Mouse (Mus musculus) liver, embryonic 16.5 days (tissue): ENCODE measurements around the gene Ube2z. TPM values are rescaled to one million over a fixed set of nuclear protein-coding genes. Genes with fewer than 3 reads are reported as not detected.
"Not testable (repeated sequence)": the region's sequence is repeated elsewhere in the genome, so short reads cannot be mapped to it uniquely, and the experiment has no call there.

Source experiments
- ATAC-seq: fragments of 200-750 bp; cut with Nextera tagmentation; 2 replicates; pipeline ENCODE4 v1.8.0; 2017; ENCODE audit warnings: low read depth, mild to moderate bottlenecking, moderate number of reproducible peaks, moderate library complexity
- H3K27ac ChIP-seq: fragments of 300-500 bp; sonication (generic); 2 replicates; pipeline ENCODE4 v1.5.1; 2014; ENCODE audit warnings: mild to moderate bottlenecking, low read length
- H3K27me3 ChIP-seq: fragments of 300-500 bp; sonication (generic); 2 replicates; pipeline ENCODE4 v1.6.1; 2014; ENCODE audit warnings: low read depth, low read length, mixed read lengths; ENCODE audit not compliant: control insufficient read depth, insufficient read depth
- H3K36me3 ChIP-seq: fragments of 300-500 bp; sonication (generic); 2 replicates; pipeline ENCODE4 v1.6.1; 2014; ENCODE audit warnings: mild to moderate bottlenecking; ENCODE audit not compliant: control insufficient read depth, insufficient read depth
- H3K4me1 ChIP-seq: fragments of 300-500 bp; sonication (generic); 2 replicates; pipeline ENCODE4 v1.6.1; 2014; ENCODE audit warnings: low read depth, low read length, mixed read lengths; ENCODE audit not compliant: control insufficient read depth
- H3K4me2 ChIP-seq: fragments of 300-500 bp; sonication (generic); 2 replicates; pipeline ENCODE4 v1.6.1; 2014; ENCODE audit warnings: low read depth, low read length, mixed read lengths
- H3K4me3 ChIP-seq: fragments of 300-500 bp; sonication (generic); 2 replicates; pipeline ENCODE4 v1.5.1; 2014; ENCODE audit warnings: low read depth, mild to moderate bottlenecking, low read length
- H3K9ac ChIP-seq: fragments of 300-500 bp; sonication (generic); 2 replicates; pipeline ENCODE4 v1.6.1; 2014; ENCODE audit warnings: low read depth, low read length
- H3K9me3 ChIP-seq: fragments of 300-500 bp; sonication (generic); replicated peaks from 2 replicates; pipeline ENCODE4 v1.6.1; 2016; ENCODE audit warnings: low read length; ENCODE audit not compliant: control insufficient read depth
- WGBS: fragments of 180-500 bp; shearing (Covaris S2); extraction: QIAGEN DNeasy Blood & Tissue Kit; methylation state at CpG from one replicate; pipeline ENCODE4 v1.1.7; 2014; ENCODE audit not compliant: insufficient replicate concordance; 5-methylcytosine and 5-hydroxymethylcytosine counted together
- polyA plus RNA-seq: library from polyadenylated mRNA; unstranded; fragments of >200 nt; fragmentation: Nextera tagmentation; extraction: Ambion mirVana; gene quantifications from 2 replicates; pipeline ENCODE4 v1.2.1, GENCODE M21; 2015

Ube2z gene
- polyA plus RNA-seq = 13.2 TPM in 2 replicates

- 4% methylated on average over 48 of the region's 50 CpGs for WGBS
- H3K9me3 ChIP-seq = no peaks in the 10 kb centered on the region
- H3K4me2 ChIP-seq = peak within 1 kb of the TSS; percentile 72
- H3K9ac ChIP-seq = peak within 1 kb of the TSS; percentile 95
- peak within 1 kb of the TSS; percentile 85 for H3K27ac ChIP-seq
- ATAC-seq = peak; percentile 99
- H3K4me1 ChIP-seq = peaks cover 25% of the 10 kb centered on the region
- H3K4me3 ChIP-seq = peak within 1 kb of the TSS; percentile 94
- peaks cover 11% of the 10 kb centered on the region for H3K36me3 ChIP-seq
- H3K27me3 ChIP-seq = no peaks in the 10 kb centered on the region
These were observed at the start of gene Ube2z for GRCm38 (mm10) chr11:96065215-96065911. Ube2z (minus strand) TSS chr11:96065388.

DNA sequence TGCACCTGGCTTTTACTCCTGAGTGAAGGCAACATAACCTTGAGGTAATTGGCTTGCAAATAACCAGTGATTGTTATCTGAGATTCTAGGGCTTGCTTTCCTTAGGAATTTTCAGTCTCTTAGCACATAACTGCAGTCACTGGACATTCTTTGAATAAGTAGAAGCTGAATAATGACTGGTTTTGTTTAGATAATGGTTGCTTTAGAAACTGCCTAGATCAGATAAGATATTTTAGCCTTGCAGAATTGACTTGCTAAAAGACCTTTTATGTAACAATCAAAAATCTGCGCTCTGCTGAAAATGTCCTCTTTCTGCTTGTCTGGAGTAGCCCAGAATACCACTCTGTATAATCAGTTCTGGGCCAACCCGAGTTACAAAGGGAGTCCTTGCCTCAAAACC lies 48.9 kb upstream of the Ube2z start:
- H3K9ac ChIP-seq = no peak overlapping the region
- no peaks in the 10 kb centered on the region for H3K27me3 ChIP-seq
- H3K4me1 ChIP-seq = no peaks in the 10 kb centered on the region
- H3K27ac ChIP-seq = no peak overlapping the region
- H3K4me3 ChIP-seq = no peak overlapping the region
- no peaks in the 10 kb centered on the region for H3K36me3 ChIP-seq
- no peaks in the 10 kb centered on the region for H3K9me3 ChIP-seq
- 48% methylated on average over 2 of the region's 2 CpGs for WGBS
- ATAC-seq = no peak
- H3K4me2 ChIP-seq = no peak overlapping the region

DNA sequence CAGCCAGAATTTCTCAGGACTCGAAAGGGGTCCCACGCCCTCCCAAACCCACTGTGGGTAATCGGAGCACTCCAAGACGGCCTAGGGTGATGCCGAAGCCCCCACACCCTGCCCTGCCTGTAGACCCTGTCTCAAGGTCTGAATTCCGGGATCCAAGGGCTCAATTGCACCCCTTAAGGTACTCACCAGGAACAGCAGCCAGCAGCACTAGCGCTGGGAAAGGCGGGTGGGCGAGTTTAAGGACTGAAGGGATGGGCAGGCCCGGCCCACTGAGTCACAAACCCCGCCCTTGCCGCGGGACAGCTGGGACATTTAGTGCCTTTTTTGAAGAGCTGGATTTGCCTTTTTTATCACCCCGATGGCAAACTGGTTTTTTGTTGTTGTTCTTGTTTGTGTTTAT lies 46.6 kb upstream of the Ube2z start, which contains the start of gene Calcoco2:
TSS of gene Calcoco2 (minus strand) at position 214 of the 400 bp plus-strand sequence.
- Histone ChIP-seq H3K36me3 (no peaks in the 10 kb centered on the region), H3K27me3 (no peaks in the 10 kb centered on the region), H3K9me3 (no peaks in the 10 kb centered on the region), H3K4me2 (no peak within 1 kb of the TSS), H3K9ac (no peak within 1 kb of the TSS), H3K4me3 (no peak within 1 kb of the TSS), H3K27ac (no peak within 1 kb of the TSS), H3K4me1 (no peaks in the 10 kb centered on the region)
- 42% methylated on average over 14 of the region's 14 CpGs for WGBS
- no peak for ATAC-seq

- not testable (repeated sequence) for H3K27me3 ChIP-seq, H3K9me3 ChIP-seq
- 62% methylated on average over 2 of the region's 2 CpGs for WGBS
These were observed 45.8 kb upstream of the Ube2z start for GRCm38 (mm10) chr11:96110950-96111349.

GRCm38 (mm10) chr11:96108376-96108775 lies 43.2 kb upstream of the Ube2z start:
- Histone ChIP-seq H3K9me3 (no peaks in the 10 kb centered on the region), H3K4me3 (no peak overlapping the region), H3K9ac (no peak overlapping the region), H3K27me3 (no peaks in the 10 kb centered on the region), H3K4me1 (no peaks in the 10 kb centered on the region), H3K27ac (no peak overlapping the region), H3K4me2 (no peak overlapping the region), H3K36me3 (no peaks in the 10 kb centered on the region)
- no peak for ATAC-seq
- 56% methylated on average over 1 of the region's 1 CpGs for WGBS

More at GRCm38 (mm10) chr11:96110950-96111349, 45.8 kb upstream of the Ube2z start:
- ATAC-seq, H3K4me2 ChIP-seq, H3K27ac ChIP-seq, H3K4me3 ChIP-seq, H3K36me3 ChIP-seq, H3K9ac ChIP-seq, H3K4me1 ChIP-seq: not testable (repeated sequence)

DNA sequence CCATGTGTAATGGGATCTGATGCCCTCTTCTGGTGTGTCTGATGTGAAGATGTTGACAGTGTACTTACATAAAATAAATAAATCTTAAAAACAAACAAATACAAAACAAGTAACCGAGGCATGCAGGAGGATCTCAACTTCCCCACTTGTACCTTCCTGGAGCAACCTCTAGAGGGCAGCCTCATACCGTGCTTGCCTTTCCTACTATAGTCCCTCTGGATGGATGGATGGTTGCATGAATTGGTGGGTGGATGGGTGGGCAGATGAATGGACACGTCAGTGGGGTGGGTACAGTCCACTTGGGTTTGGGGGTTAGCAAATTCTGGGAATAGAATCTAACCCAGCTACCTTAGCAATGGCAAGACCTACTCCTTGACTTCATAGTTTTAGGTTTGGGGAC lies 28.2 kb upstream of the Ube2z start:
- Histone ChIP-seq H3K27ac (no peak overlapping the region), H3K9me3 (no peaks in the 10 kb centered on the region), H3K27me3 (no peaks in the 10 kb centered on the region; the same call in 1 of the 2 replicates), H3K4me3 (no peak overlapping the region), H3K4me2 (no peak overlapping the region), H3K4me1 (no peaks in the 10 kb centered on the region), H3K9ac (no peak overlapping the region), H3K36me3 (no peaks in the 10 kb centered on the region)
- 10% methylated on average over 3 of the region's 3 CpGs for WGBS
- ATAC-seq = no peak

DNA sequence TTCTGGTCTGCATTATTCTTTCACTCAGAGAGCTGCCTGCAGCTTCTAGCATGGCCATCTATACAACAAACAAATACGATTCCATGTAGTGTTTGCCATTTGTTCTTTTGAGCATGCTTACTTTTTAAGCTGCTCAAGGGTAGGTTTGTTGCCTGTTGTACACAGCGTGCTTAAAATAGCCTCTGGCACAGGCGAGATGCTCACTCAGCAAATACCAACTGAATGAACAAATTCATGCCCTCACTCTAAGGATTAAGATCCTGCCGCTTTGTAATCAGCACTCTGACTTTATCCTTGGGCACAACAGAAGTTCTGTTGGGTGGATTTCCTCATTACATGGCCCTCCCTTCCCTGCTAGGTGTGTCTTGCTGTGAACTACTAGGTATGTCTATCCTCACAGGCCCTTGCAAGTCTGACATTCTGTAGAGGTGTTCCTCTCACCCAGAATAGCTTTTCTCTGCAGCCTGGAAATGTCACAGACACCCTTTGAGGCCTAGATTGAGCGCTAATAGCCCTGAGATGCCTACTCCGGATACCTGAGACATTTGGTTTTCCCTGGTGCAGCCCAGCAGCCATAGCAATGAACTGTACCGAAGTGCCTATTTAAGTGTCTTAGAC lies 27.6 kb upstream of the Ube2z start:
- ATAC-seq = no peak
- Histone ChIP-seq H3K4me3 (no peak overlapping the region), H3K9ac (no peak overlapping the region), H3K36me3 (no peaks in the 10 kb centered on the region), H3K9me3 (no peaks in the 10 kb centered on the region), H3K4me1 (no peaks in the 10 kb centered on the region), H3K27me3 (no peaks in the 10 kb centered on the region; the same call in 1 of the 2 replicates), H3K27ac (no peak overlapping the region), H3K4me2 (no peak overlapping the region)
- 34% methylated on average over 7 of the region's 7 CpGs for WGBS

DNA sequence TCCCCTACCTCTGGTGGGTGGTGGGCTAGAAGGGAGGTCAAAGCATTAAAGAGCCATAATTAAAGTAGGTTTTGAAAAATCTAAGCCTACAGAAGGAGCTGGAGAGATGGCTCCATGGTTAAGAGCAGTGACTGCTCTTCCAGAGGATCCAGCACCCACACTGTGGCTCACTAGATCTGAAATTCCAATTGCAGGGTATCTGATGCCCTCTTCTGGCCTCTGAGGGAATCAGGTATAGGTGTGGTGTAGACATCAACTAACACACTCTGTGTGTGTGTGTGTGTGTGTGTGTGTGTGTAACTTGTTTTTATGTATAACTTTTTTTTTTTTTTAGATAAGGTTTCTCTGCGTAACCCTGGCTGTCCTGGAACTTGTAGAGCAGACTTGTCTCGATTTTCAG lies 25.9 kb upstream of the Ube2z start:
- Histone ChIP-seq H3K27ac (no peak overlapping the region), H3K9me3 (no peaks in the 10 kb centered on the region), H3K4me2 (no peak overlapping the region), H3K27me3 (no peaks in the 10 kb centered on the region; the same call in 1 of the 2 replicates), H3K4me3 (no peak overlapping the region), H3K4me1 (no peaks in the 10 kb centered on the region), H3K36me3 (no peaks in the 10 kb centered on the region), H3K9ac (no peak overlapping the region)
- no peak for ATAC-seq
- 37% methylated on average over 2 of the region's 2 CpGs for WGBS

GRCm38 (mm10) chr11:96087981-96088380 lies 22.8 kb upstream of the Ube2z start:
- H3K4me1 ChIP-seq = no peaks in the 10 kb centered on the region
- 73% methylated on average over 6 of the region's 6 CpGs for WGBS
- no peaks in the 10 kb centered on the region; the same call in 1 of the 2 replicates for H3K27me3 ChIP-seq
- no peaks in the 10 kb centered on the region for H3K36me3 ChIP-seq
- no peak overlapping the region for H3K4me3 ChIP-seq
- H3K9me3 ChIP-seq = no peaks in the 10 kb centered on the region
- H3K27ac ChIP-seq = no peak overlapping the region
- H3K9ac ChIP-seq = no peak overlapping the region
- no peak for ATAC-seq
- H3K4me2 ChIP-seq = no peak overlapping the region
